Mouse (Mus musculus): Measurements from ENCODE around the gene Tbc1d8.

GRCm38 (mm10) chr1:39339455-39339854 lies 139.1 kb downstream of the Tbc1d8 start:
- TF ChIP-seq EP300 (optimal IDR thresholded peaks at IDR 0.05) (no peak), CTCF (IDR thresholded peaks at IDR 0.05; ENCODE audit: low read depth) (no peak)
